Mouse (Mus musculus) hindbrain, embryonic 10.5 days (tissue): Measurements from ENCODE around the gene Rhbdl3. TPM values are rescaled to one million over a fixed set of nuclear protein-coding genes. Genes with fewer than 3 reads are reported as not detected.
"Not testable (repeated sequence)": the region's sequence is repeated elsewhere in the genome, so short reads cannot be mapped to it uniquely, and the experiment has no call there.

Source experiments
- DNase-seq: peaks from one replicate; pipeline ENCODE4 v3.0.0-alpha.2; 2017; ENCODE audit warnings: low spot score
- H3K27ac ChIP-seq: fragments of 300-500 bp; sonication (generic); 2 replicates; pipeline ENCODE4 v1.5.1; 2016; ENCODE audit warnings: mild to moderate bottlenecking, moderate library complexity
- H3K27me3 ChIP-seq: fragments of 300-500 bp; sonication (generic); 2 replicates; pipeline ENCODE4 v1.6.1; 2016; ENCODE audit warnings: mild to moderate bottlenecking; ENCODE audit not compliant: poor library complexity, insufficient read depth, severe bottlenecking
- H3K36me3 ChIP-seq: fragments of 300-500 bp; sonication (generic); 2 replicates; pipeline ENCODE4 v1.6.1; 2016; ENCODE audit warnings: mild to moderate bottlenecking, moderate library complexity
- H3K4me1 ChIP-seq: fragments of 300-500 bp; sonication (generic); replicated peaks from 2 replicates; pipeline ENCODE4 v1.6.1; 2016; ENCODE audit warnings: mild to moderate bottlenecking
- H3K4me3 ChIP-seq: fragments of 300-500 bp; sonication (generic); 2 replicates; pipeline ENCODE4 v1.5.1; 2016; ENCODE audit warnings: mild to moderate bottlenecking, moderate library complexity
- H3K9me3 ChIP-seq: fragments of 300-500 bp; sonication (generic); 2 replicates; pipeline ENCODE4 v1.6.1; 2016; ENCODE audit warnings: mild to moderate bottlenecking, moderate library complexity
- WGBS: fragments of 180-500 bp; shearing (Covaris S2); methylation state at CpG from one replicate; pipeline ENCODE4 v1.1.7; 2016; 5-methylcytosine and 5-hydroxymethylcytosine counted together
- polyA plus RNA-seq: library from polyadenylated mRNA; unstranded; fragments of >200 nt; fragmentation: Nextera tagmentation; extraction: Ambion mirVana; gene quantifications from 2 replicates; pipeline ENCODE4 v1.2.1, GENCODE M21; 2016

Gene Rhbdl3
- polyA plus RNA-seq, 1 experiment from 2014 or later: 18.0 TPM

GRCm38 (mm10) chr11:80377712-80378451 lies 77.2 kb downstream of the Rhbdl3 start, which contains the start of gene 5730455P16Rik:
5730455P16Rik (minus strand) TSS chr11:80378034.
- Histone ChIP-seq H3K27me3 (no peaks in the 10 kb centered on the region), H3K9me3 (no peaks in the 10 kb centered on the region), H3K4me3 (peak within 1 kb of the TSS; percentile 73), H3K36me3 (peaks cover 29% of the 10 kb centered on the region), H3K27ac (peak within 1 kb of the TSS; percentile 94), H3K4me1 (peaks cover 20% of the 10 kb centered on the region)
- 2% methylated on average over 43 of the region's 43 CpGs for WGBS
- peak; percentile 86 for DNase-seq

- H3K9me3 ChIP-seq, H3K27me3 ChIP-seq, DNase-seq: not testable (repeated sequence)
- peaks cover 20% of the 10 kb centered on the region for H3K4me1 ChIP-seq
- H3K4me3 ChIP-seq: peak overlapping the region; percentile 73
- H3K27ac ChIP-seq: peak overlapping the region; percentile 94
- 57% methylated on average over 2 of the region's 2 CpGs for WGBS
- H3K36me3 ChIP-seq: peaks cover 22% of the 10 kb centered on the region
These were observed 77.8 kb downstream of the Rhbdl3 start for GRCm38 (mm10) chr11:80378452-80379068.

- H3K9me3 ChIP-seq, H3K27me3 ChIP-seq, H3K4me3 ChIP-seq, H3K27ac ChIP-seq, DNase-seq: not testable (repeated sequence)
- Histone ChIP-seq H3K4me1 (peaks cover 20% of the 10 kb centered on the region), H3K36me3 (peaks cover 16% of the 10 kb centered on the region)
- 96% methylated on average over 7 of the region's 7 CpGs for whole genome bisulfite sequencing
These were observed 78.5 kb downstream of the Rhbdl3 start for GRCm38 (mm10) chr11:80379184-80379583.

GRCm38 (mm10) chr11:80382626-80383018 lies 81.9 kb downstream of the Rhbdl3 start:
- H3K27ac ChIP-seq: peak overlapping the region; percentile 96
- peaks cover 36% of the 10 kb centered on the region for H3K4me1 ChIP-seq
- H3K27me3 ChIP-seq: no peaks in the 10 kb centered on the region
- no peaks in the 10 kb centered on the region for H3K9me3 ChIP-seq
- peak overlapping the region; percentile 65 for H3K4me3 ChIP-seq
- DNase-seq: peak; percentile 42
- H3K36me3 ChIP-seq: peaks cover 29% of the 10 kb centered on the region
- WGBS: 12% methylated on average over 12 of the region's 12 CpGs

- Histone ChIP-seq H3K4me3 (peak within 1 kb of the TSS; percentile 65), H3K27ac (peak within 1 kb of the TSS; percentile 96)
These were observed 82.4 kb downstream of the Rhbdl3 start, which contains the start of gene Zfp207 for GRCm38 (mm10) chr11:80383019-80383625. Zfp207 (plus strand) TSS chr11:80383279.

GRCm38 (mm10) chr11:80383626-80384046 lies 82.9 kb downstream of the Rhbdl3 start:
- DNase-seq: peak; percentile 50
- peak overlapping the region; percentile 65 for H3K4me3 ChIP-seq
- H3K4me1 ChIP-seq: peaks cover 33% of the 10 kb centered on the region
- peaks cover 39% of the 10 kb centered on the region for H3K36me3 ChIP-seq
- WGBS: under 1% methylated on average over 20 of the region's 20 CpGs
- H3K27me3 ChIP-seq: no peaks in the 10 kb centered on the region
- no peaks in the 10 kb centered on the region for H3K9me3 ChIP-seq
- peak overlapping the region; percentile 96 for H3K27ac ChIP-seq

More at GRCm38 (mm10) chr11:80383019-80383625, 82.4 kb downstream of the Rhbdl3 start, which contains the start of gene Zfp207:
- peak; percentile 97 for DNase-seq
- under 1% methylated on average over 33 of the region's 33 CpGs for WGBS
- Histone ChIP-seq H3K27me3 (no peaks in the 10 kb centered on the region), H3K36me3 (peaks cover 34% of the 10 kb centered on the region), H3K9me3 (no peaks in the 10 kb centered on the region), H3K4me1 (peaks cover 34% of the 10 kb centered on the region)

- Histone ChIP-seq H3K36me3 (peaks cover 47% of the 10 kb centered on the region), H3K4me1 (peaks cover 33% of the 10 kb centered on the region), H3K27ac (peak overlapping the region; percentile 96), H3K9me3 (no peaks in the 10 kb centered on the region), H3K27me3 (no peaks in the 10 kb centered on the region), H3K4me3 (peak overlapping the region; percentile 65)
- no peak for DNase-seq
These were observed 83.7 kb downstream of the Rhbdl3 start for GRCm38 (mm10) chr11:80384461-80384860.

- H3K9me3 ChIP-seq: no peaks in the 10 kb centered on the region
- peaks cover 53% of the 10 kb centered on the region for H3K36me3 ChIP-seq
- no peak for DNase-seq
- no peaks in the 10 kb centered on the region for H3K27me3 ChIP-seq
- peak overlapping the region; percentile 65 for H3K4me3 ChIP-seq
- WGBS: 71% methylated on average over 4 of the region's 4 CpGs
- no peak overlapping the region for H3K27ac ChIP-seq
- H3K4me1 ChIP-seq: peaks cover 33% of the 10 kb centered on the region
These were observed 84.3 kb downstream of the Rhbdl3 start for GRCm38 (mm10) chr11:80385055-80385454.

GRCm38 (mm10) chr11:80386790-80387189 lies 86.1 kb downstream of the Rhbdl3 start:
- Histone ChIP-seq H3K27ac (no peak overlapping the region), H3K36me3 (peaks cover 71% of the 10 kb centered on the region), H3K4me3 (peak overlapping the region; percentile 65), H3K27me3 (no peaks in the 10 kb centered on the region), H3K4me1 (peaks cover 33% of the 10 kb centered on the region), H3K9me3 (no peaks in the 10 kb centered on the region)
- DNase-seq: no peak
- WGBS: 89% methylated on average over 2 of the region's 2 CpGs

- H3K27ac ChIP-seq: no peak overlapping the region
- H3K9me3 ChIP-seq: no peaks in the 10 kb centered on the region
- no peak overlapping the region for H3K4me3 ChIP-seq
- no peak for DNase-seq
- no peaks in the 10 kb centered on the region for H3K27me3 ChIP-seq
- peaks cover 21% of the 10 kb centered on the region for H3K4me1 ChIP-seq
- WGBS: 88% methylated on average over 1 of the region's 1 CpGs
- peaks cover 99% of the 10 kb centered on the region for H3K36me3 ChIP-seq
These were observed 89.2 kb downstream of the Rhbdl3 start for GRCm38 (mm10) chr11:80389885-80390284.

GRCm38 (mm10) chr11:80391407-80392120 lies 90.9 kb downstream of the Rhbdl3 start:
- 88% methylated on average over 2 of the region's 2 CpGs for WGBS
- Histone ChIP-seq H3K27me3 (no peaks in the 10 kb centered on the region), H3K27ac (no peak overlapping the region), H3K9me3 (no peaks in the 10 kb centered on the region), H3K4me1 (peaks cover 5% of the 10 kb centered on the region; the same call in 1 of the 2 replicates), H3K4me3 (no peak overlapping the region), H3K36me3 (peaks cover 100% of the 10 kb centered on the region)
- DNase-seq: no peak

- H3K4me1 ChIP-seq: no peaks in the 10 kb centered on the region
- H3K9me3 ChIP-seq: no peaks in the 10 kb centered on the region
- H3K4me3 ChIP-seq: no peak overlapping the region
- WGBS: 95% methylated on average over 3 of the region's 3 CpGs
- no peak overlapping the region for H3K27ac ChIP-seq
- no peak for DNase-seq
- H3K36me3 ChIP-seq: peaks cover 100% of the 10 kb centered on the region
- no peaks in the 10 kb centered on the region for H3K27me3 ChIP-seq
These were observed 95.2 kb downstream of the Rhbdl3 start for GRCm38 (mm10) chr11:80395930-80396329.
